ENCODE assay signal across 12 mouse cellular contexts in genomic region chr7:144037541-144037940, GRCm38 (mm10). TPM values are rescaled to one million over a fixed set of nuclear protein-coding genes. Genes with fewer than 3 reads are reported as not detected.
DNase-seq lines count a peak whose midpoint lies in the region; ATAC-seq and TF ChIP-seq lines count a peak whose summit lies in the region.
"Had no signal": no experiment of that assay in that cellular context is flagged by ENCODE, and none has a peak within 500 bp of the region (broad histone marks: within the 10 kb centered on the region; RNA-seq: fewer than 3 reads in every experiment).

No protein-coding gene starts in this region.

- H3K4me2 ChIP-seq in intestine, embryonic 15.5 days (replicated peaks), result no peak overlapping the region
- H3K4me2 ChIP-seq in intestine, embryonic 16.5 days (ENCODE audit: low read depth, low read length), result no peak overlapping the region
- no peak overlapping the region for H3K4me2 ChIP-seq in stomach, embryonic 15.5 days
- H3K4me2 ChIP-seq in stomach, postnatal 0 days (replicated peaks; ENCODE audit: low read depth), result no peak overlapping the region
- no peak overlapping the region for H3K4me2 ChIP-seq in hindbrain, postnatal 0 days (ENCODE audit: low read depth, low read length)
- H3K4me2 ChIP-seq: liver, embryonic 13.5 days had no signal

- TF ChIP-seq CTCF in stomach, postnatal 0 days (IDR thresholded peaks at IDR 0.05; ENCODE audit: low read depth), result no peak
- TF ChIP-seq CTCF in hindbrain, postnatal 0 days (IDR thresholded peaks at IDR 0.05; ENCODE audit: low read depth), result no peak

- TF ChIP-seq EP300 in stomach, postnatal 0 days (optimal IDR thresholded peaks at IDR 0.05), result no peak

- no peak overlapping the region for H3K9ac ChIP-seq in intestine, embryonic 15.5 days
- no peak overlapping the region for H3K9ac ChIP-seq in intestine, embryonic 16.5 days (ENCODE audit: low read depth, low read length)
- H3K9ac ChIP-seq in stomach, embryonic 15.5 days, result no peak overlapping the region
- H3K9ac ChIP-seq in stomach, postnatal 0 days (ENCODE audit: low read length), result no peak overlapping the region
- H3K9ac ChIP-seq in hindbrain, postnatal 0 days (replicated peaks; ENCODE audit: low read length), result no peak overlapping the region
- H3K9ac ChIP-seq: liver, embryonic 13.5 days had no signal

- H3K4me1 ChIP-seq in intestine, embryonic 15.5 days (replicated peaks), result peaks cover 8% of the 10 kb centered on the region; the same call in 1 of the 2 replicates
- H3K4me1 ChIP-seq in intestine, embryonic 16.5 days (ENCODE audit: control insufficient read depth, insufficient read depth, low read length), result peaks cover 11% of the 10 kb centered on the region; the same call in 1 of the 2 replicates
- peaks cover 6% of the 10 kb centered on the region; the same call in 1 of the 2 replicates for H3K4me1 ChIP-seq in stomach, embryonic 15.5 days
- no peaks in the 10 kb centered on the region for H3K4me1 ChIP-seq in stomach, postnatal 0 days (replicated peaks; ENCODE audit: control insufficient read depth, insufficient read depth)
- peaks cover 15% of the 10 kb centered on the region; the same call in 1 of the 2 replicates for H3K4me1 ChIP-seq in hindbrain, postnatal 0 days (ENCODE audit: insufficient read depth, low read length)

- H3K4me3 ChIP-seq in intestine, embryonic 15.5 days (replicated peaks), result no peak overlapping the region
- no peak overlapping the region for H3K4me3 ChIP-seq in intestine, embryonic 16.5 days (ENCODE audit: low read length)
- no peak overlapping the region for H3K4me3 ChIP-seq in stomach, embryonic 15.5 days (replicated peaks)
- H3K4me3 ChIP-seq in stomach, postnatal 0 days (ENCODE audit: low read depth, low read length), result no peak overlapping the region
- H3K4me3 ChIP-seq in hindbrain, postnatal 0 days (ENCODE audit: low read length), result no peak overlapping the region
- H3K4me3 ChIP-seq: gastrocnemius, adult 2 months; layer of hippocampus, adult 2 months; liver, embryonic 13.5 days had no signal

- no peak for ATAC-seq in intestine, embryonic 15.5 days
- ATAC-seq in intestine, embryonic 16.5 days, result no peak
- no peak for ATAC-seq in stomach, embryonic 15.5 days (ENCODE audit: insufficient read depth, low FRiP score, low read depth)
- no peak for ATAC-seq in stomach, postnatal 0 days (ENCODE audit: low FRiP score, low TSS enrichment)
- ATAC-seq in hindbrain, postnatal 0 days, result 0 out of 2 replicates have a peak, but pooled peaks have one; percentile 13
- ATAC-seq: activated CD4-positive, CD25-positive, alpha-beta regulatory T cell, adult 4 months had no signal

- no peaks in the 10 kb centered on the region for H3K36me3 ChIP-seq in intestine, embryonic 15.5 days
- no peaks in the 10 kb centered on the region for H3K36me3 ChIP-seq in intestine, embryonic 16.5 days (ENCODE audit: control insufficient read depth, insufficient read depth, low read length)
- no peaks in the 10 kb centered on the region for H3K36me3 ChIP-seq in stomach, embryonic 15.5 days
- no peaks in the 10 kb centered on the region for H3K36me3 ChIP-seq in stomach, postnatal 0 days (ENCODE audit: control insufficient read depth, insufficient read depth, low read length)
- H3K36me3 ChIP-seq in hindbrain, postnatal 0 days (ENCODE audit: insufficient read depth, low read length), result no peaks in the 10 kb centered on the region
- H3K36me3 ChIP-seq: liver, embryonic 13.5 days had no signal

- H3K27me3 ChIP-seq in intestine, embryonic 15.5 days (replicated peaks), result no peaks in the 10 kb centered on the region
- H3K27me3 ChIP-seq in intestine, embryonic 16.5 days (replicated peaks; ENCODE audit: control insufficient read depth, insufficient read depth, low read length), result no peaks in the 10 kb centered on the region
- no peaks in the 10 kb centered on the region for H3K27me3 ChIP-seq in stomach, embryonic 15.5 days (replicated peaks)
- H3K27me3 ChIP-seq in stomach, postnatal 0 days (ENCODE audit: control insufficient read depth, insufficient read depth, low read length), result no peaks in the 10 kb centered on the region
- no peaks in the 10 kb centered on the region for H3K27me3 ChIP-seq in hindbrain, postnatal 0 days (ENCODE audit: insufficient read depth, low read length)
- H3K27me3 ChIP-seq: liver, embryonic 13.5 days had no signal

- 93% methylated on average over 11 of the region's 11 CpGs for WGBS in intestine, embryonic 15.5 days
- 95% methylated on average over 11 of the region's 11 CpGs for WGBS in intestine, embryonic 16.5 days
- WGBS in stomach, embryonic 15.5 days, result 93% methylated on average over 11 of the region's 11 CpGs
- 86% methylated on average over 11 of the region's 11 CpGs for WGBS in stomach, postnatal 0 days
- 86% methylated on average over 11 of the region's 11 CpGs for WGBS in hindbrain, postnatal 0 days

- DNase-seq in stomach, postnatal 0 days (ENCODE audit: low spot score), result no peak
- no peak for DNase-seq in hindbrain, postnatal 0 days (ENCODE audit: low spot score)
- no peak for DNase-seq in kidney, postnatal 36 days
- no peak for DNase-seq in kidney, postnatal 14 days
- DNase-seq: liver, embryonic 13.5 days had no signal

- no peaks in the 10 kb centered on the region for H3K9me3 ChIP-seq in intestine, embryonic 15.5 days
- H3K9me3 ChIP-seq in intestine, embryonic 16.5 days (ENCODE audit: control insufficient read depth, low read length), result no peaks in the 10 kb centered on the region
- H3K9me3 ChIP-seq in stomach, embryonic 15.5 days, result no peaks in the 10 kb centered on the region
- H3K9me3 ChIP-seq in stomach, postnatal 0 days (ENCODE audit: control insufficient read depth, low read length), result no peaks in the 10 kb centered on the region
- no peaks in the 10 kb centered on the region for H3K9me3 ChIP-seq in hindbrain, postnatal 0 days (ENCODE audit: low read length)
- H3K9me3 ChIP-seq: liver, embryonic 13.5 days had no signal

- H3K27ac ChIP-seq in intestine, embryonic 15.5 days, result peak overlapping the region; percentile 18; the same call in 1 of the 2 replicates
- no peak overlapping the region for H3K27ac ChIP-seq in intestine, embryonic 16.5 days (ENCODE audit: low read length)
- peak overlapping the region; percentile 37 for H3K27ac ChIP-seq in stomach, embryonic 15.5 days
- no peak overlapping the region for H3K27ac ChIP-seq in stomach, postnatal 0 days (replicated peaks)
- peak overlapping the region; percentile 62 for H3K27ac ChIP-seq in hindbrain, postnatal 0 days
- H3K27ac ChIP-seq: gastrocnemius, adult 2 months; layer of hippocampus, adult 2 months; liver, embryonic 13.5 days had no signal

RNA-seq across cellular contexts. Expression of gene Shank2, which starts 35.8 kb away (rescaled TPM):
- 0.99 and 1.1 TPM in 2 replicates for polyA plus RNA-seq in intestine, embryonic 15.5 days (2015; fragmentation: Nextera tagmentation; extraction: Ambion mirVana)
- polyA plus RNA-seq in intestine, embryonic 16.5 days (2015; fragmentation: Nextera tagmentation; extraction: Ambion mirVana), result 1.0 and 1.2 TPM in 2 replicates
- polyA plus RNA-seq in stomach, embryonic 15.5 days (2015; fragmentation: Nextera tagmentation; extraction: Ambion mirVana), result 2.1 and 2.3 TPM in 2 replicates
- 0.68 and 0.69 TPM in 2 replicates for polyA plus RNA-seq in stomach, postnatal 0 days (2015; fragmentation: Nextera tagmentation; extraction: Ambion mirVana)
- 28.0 and 30.0 TPM in 2 replicates for total RNA-seq in hindbrain, postnatal 0 days (2014; rRNA removed)
- 8.4 and 8.5 TPM in 2 replicates for polyA plus RNA-seq in hindbrain, postnatal 0 days (2015; fragmentation: Nextera tagmentation; extraction: Ambion mirVana)
- total RNA-seq: MEL had no signal

Comparison
In these comparisons a context has a peak if more than half of its experiments do, and no peak if none do; other contexts are left out.
1. H3K27ac ChIP-seq: peak in intestine, embryonic 15.5 days (single experiment), stomach, embryonic 15.5 days (single experiment) and hindbrain, postnatal 0 days (single experiment); none in intestine, embryonic 16.5 days (single experiment) and stomach, postnatal 0 days (single experiment).